Mouse (Mus musculus) T-helper 1 cell (primary cell): ENCODE results near the gene D330045A20Rik.
"Not testable (repeated sequence)": the region's sequence is repeated elsewhere in the genome, so short reads cannot be mapped to it uniquely, and the experiment has no call there.

Experiments
- in situ Hi-C: fragments of 300-600 bp; cut with MboI, MseI; formaldehyde crosslinking; loops from one replicate; pipeline ENCODE4 v1.15.1; 2025; ENCODE audit warnings: high pct_unique_total_duplicates

D330045A20Rik gene

GRCm38 (mm10) chrX:139480022-139480894 lies at the start of gene D330045A20Rik:
Gene D330045A20Rik (plus strand): TSS chrX:139480367.
- in situ Hi-C loops: no loop called here

GRCm38 (mm10) chrX:139432550-139432949 lies 47.6 kb upstream of the D330045A20Rik start:
- in situ Hi-C loops: no loop called here

GRCm38 (mm10) chrX:139435202-139435601 lies 45.0 kb upstream of the D330045A20Rik start:
- in situ Hi-C loops: no loop called here

- in situ Hi-C loops: not testable (repeated sequence)
Observed at GRCm38 (mm10) chrX:139441057-139441456, 39.1 kb upstream of the D330045A20Rik start.

- in situ Hi-C loops: no loop called here
Observed at GRCm38 (mm10) chrX:139456812-139457211, 23.4 kb upstream of the D330045A20Rik start.

GRCm38 (mm10) chrX:139482083-139482482 lies 1.9 kb downstream of the D330045A20Rik start:
- in situ Hi-C loops: no loop called here

- in situ Hi-C loops: no loop called here
Observed at GRCm38 (mm10) chrX:139484974-139485373, 4.8 kb downstream of the D330045A20Rik start.

GRCm38 (mm10) chrX:139516156-139516555 lies 36.0 kb downstream of the D330045A20Rik start:
- in situ Hi-C loops: no loop called here

GRCm38 (mm10) chrX:139519251-139519650 lies 39.1 kb downstream of the D330045A20Rik start:
- in situ Hi-C loops: no loop called here

GRCm38 (mm10) chrX:139524303-139525091 lies 44.3 kb downstream of the D330045A20Rik start:
- in situ Hi-C loops: no loop called here

- in situ Hi-C loops: no loop called here
Observed at GRCm38 (mm10) chrX:139525724-139526123, 45.6 kb downstream of the D330045A20Rik start.

GRCm38 (mm10) chrX:139526984-139527383 lies 46.8 kb downstream of the D330045A20Rik start:
- in situ Hi-C loops: no loop called here

- in situ Hi-C loops: no loop called here
Observed at GRCm38 (mm10) chrX:139529678-139530077, 49.5 kb downstream of the D330045A20Rik start.

- in situ Hi-C loops: no loop called here
Observed at GRCm38 (mm10) chrX:139532293-139532692, 52.1 kb downstream of the D330045A20Rik start.

- in situ Hi-C loops: no loop called here
Observed at GRCm38 (mm10) chrX:139537641-139538397, 57.7 kb downstream of the D330045A20Rik start.

GRCm38 (mm10) chrX:139543726-139544125 lies 63.6 kb downstream of the D330045A20Rik start:
- in situ Hi-C loops: no loop called here

- in situ Hi-C loops: no loop called here
Observed at GRCm38 (mm10) chrX:139550456-139550855, 70.3 kb downstream of the D330045A20Rik start.

- in situ Hi-C loops: no loop called here
Observed at GRCm38 (mm10) chrX:139552090-139552489, 71.9 kb downstream of the D330045A20Rik start.

- in situ Hi-C loops: no loop called here
Observed at GRCm38 (mm10) chrX:139562255-139562924, 82.2 kb downstream of the D330045A20Rik start.

- in situ Hi-C loops: no loop called here
Observed at GRCm38 (mm10) chrX:139562925-139563461, 82.8 kb downstream of the D330045A20Rik start, which contains the start of gene Rnf128. Gene Rnf128 (plus strand): TSS chrX:139563316.

- in situ Hi-C loops: no loop called here
Observed at GRCm38 (mm10) chrX:139570054-139570453, 89.9 kb downstream of the D330045A20Rik start.
